Mouse (Mus musculus) embryonic fibroblast, embryonic 13.5 days (primary cell): ENCODE results near the gene Gnb1.

Experiments
- CTCF ChIP-seq: IDR thresholded peaks from 2 replicates; pipeline ENCODE4 v1.5.1; 2011; ENCODE audit warnings: mild to moderate bottlenecking, control low read depth, low read length, moderate library complexity, borderline replicate concordance; ENCODE audit not compliant: insufficient read depth
- POLR2A ChIP-seq: IDR thresholded peaks from 2 replicates; pipeline ENCODE4 v1.6.1; 2011; ENCODE audit warnings: low read depth, mild to moderate bottlenecking, control low read depth, low read length, moderate library complexity

- TF ChIP-seq CTCF, result no peak
- TF ChIP-seq POLR2A, result no peak
Measured at GRCm38 (mm10) chr4:155578336-155579125, 87.4 kb downstream of the Gnb1 start.
